Mouse (Mus musculus): ENCODE measurements at regions not wholly inside any gene's neighbourhood (a gene's known extent, or its start where the extent isn't known, plus 50 kb on each side); places are given as distances from the start of the nearest gene placed in this dataset.

- 10% methylated on average over 19 of the region's 19 CpGs for WGBS
- ATAC-seq (ENCODE audit: low read depth), result no peak
- H3K36me3 ChIP-seq, result no peaks in the 10 kb centered on the region
Measured at GRCm38 (mm10) chr12:9253306-9254074, 223.7 kb downstream of the Ttc32 start.

GRCm38 (mm10) chr12:9254301-9254860 is 224.6 kb downstream of the Ttc32 start:
- no peaks in the 10 kb centered on the region for H3K27me3 ChIP-seq
- no peaks in the 10 kb centered on the region for H3K9me3 ChIP-seq
- H3K36me3 ChIP-seq, result no peaks in the 10 kb centered on the region
- H3K27ac ChIP-seq (replicated peaks), result no peak overlapping the region
- 27% methylated on average over 6 of the region's 6 CpGs for WGBS
- H3K4me2 ChIP-seq, result 0 out of 2 replicates have a peak overlapping the region, but pooled peaks have one; percentile 32
- no peak overlapping the region for H3K9ac ChIP-seq
- H3K4me3 ChIP-seq, result no peak overlapping the region
- ATAC-seq (ENCODE audit: low read depth), result no peak
- H3K4me1 ChIP-seq (replicated peaks), result peaks cover 15% of the 10 kb centered on the region

More at GRCm38 (mm10) chr12:9253306-9254074, 223.7 kb downstream of the Ttc32 start:
- Histone ChIP-seq H3K9ac (0 out of 2 replicates have a peak overlapping the region, but pooled peaks have one; percentile 17), H3K4me1 (replicated peaks) (peaks cover 15% of the 10 kb centered on the region), H3K27me3 (no peaks in the 10 kb centered on the region), H3K27ac (replicated peaks) (no peak overlapping the region; the same call in 1 of the 2 replicates), H3K9me3 (no peaks in the 10 kb centered on the region), H3K4me3 (no peak overlapping the region), H3K4me2 (peak overlapping the region; percentile 32)

GRCm38 (mm10) chr12:9255661-9256486 is 226.1 kb downstream of the Ttc32 start:
- Histone ChIP-seq H3K4me3 (no peak overlapping the region), H3K9ac (no peak overlapping the region), H3K27ac (replicated peaks) (no peak overlapping the region), H3K9me3 (no peaks in the 10 kb centered on the region), H3K4me1 (replicated peaks) (peaks cover 15% of the 10 kb centered on the region), H3K4me2 (no peak overlapping the region), H3K27me3 (no peaks in the 10 kb centered on the region), H3K36me3 (no peaks in the 10 kb centered on the region)
- ATAC-seq (ENCODE audit: low read depth), result no peak
- 59% methylated on average over 10 of the region's 10 CpGs for WGBS

- H3K36me3 ChIP-seq, result no peaks in the 10 kb centered on the region
- ATAC-seq (ENCODE audit: low read depth), result no peak
- peaks cover 15% of the 10 kb centered on the region for H3K4me1 ChIP-seq (replicated peaks)
- no peak overlapping the region for H3K4me2 ChIP-seq
- H3K27me3 ChIP-seq, result no peaks in the 10 kb centered on the region
- H3K27ac ChIP-seq (replicated peaks), result no peak overlapping the region
- H3K4me3 ChIP-seq, result no peak overlapping the region
- H3K9ac ChIP-seq, result no peak overlapping the region
- no peaks in the 10 kb centered on the region for H3K9me3 ChIP-seq
Measured at GRCm38 (mm10) chr12:9256487-9256820, 226.7 kb downstream of the Ttc32 start.

GRCm38 (mm10) chr12:9258221-9258620 is 228.4 kb downstream of the Ttc32 start:
- Histone ChIP-seq H3K27me3 (no peaks in the 10 kb centered on the region), H3K27ac (replicated peaks) (no peak overlapping the region), H3K4me3 (no peak overlapping the region), H3K9me3 (no peaks in the 10 kb centered on the region), H3K4me2 (no peak overlapping the region), H3K36me3 (no peaks in the 10 kb centered on the region), H3K9ac (no peak overlapping the region), H3K4me1 (replicated peaks) (peaks cover 13% of the 10 kb centered on the region)
- ATAC-seq (ENCODE audit: low read depth), result peak; percentile 48
- WGBS, result 15% methylated on average over 1 of the region's 1 CpGs

- Histone ChIP-seq H3K36me3 (no peaks in the 10 kb centered on the region), H3K27ac (replicated peaks) (no peak overlapping the region), H3K4me1 (replicated peaks) (no peaks in the 10 kb centered on the region; the same call in 1 of the 2 replicates), H3K9me3 (no peaks in the 10 kb centered on the region), H3K4me3 (no peak overlapping the region), H3K27me3 (no peaks in the 10 kb centered on the region), H3K9ac (no peak overlapping the region), H3K4me2 (no peak overlapping the region)
- ATAC-seq (ENCODE audit: low read depth), result no peak
- 22% methylated on average over 6 of the region's 6 CpGs for WGBS
Measured at GRCm38 (mm10) chr12:9261662-9262061, 231.9 kb downstream of the Ttc32 start.

GRCm38 (mm10) chr12:9266221-9266620 is 236.4 kb downstream of the Ttc32 start:
- no peak overlapping the region for H3K4me2 ChIP-seq
- H3K4me1 ChIP-seq (replicated peaks), result no peaks in the 10 kb centered on the region
- no peaks in the 10 kb centered on the region for H3K9me3 ChIP-seq
- no peaks in the 10 kb centered on the region for H3K36me3 ChIP-seq
- 77% methylated on average over 4 of the region's 4 CpGs for WGBS
- no peak overlapping the region for H3K4me3 ChIP-seq
- ATAC-seq (ENCODE audit: low read depth), result no peak
- H3K27ac ChIP-seq (replicated peaks), result no peak overlapping the region
- no peak overlapping the region for H3K9ac ChIP-seq
- H3K27me3 ChIP-seq, result no peaks in the 10 kb centered on the region

- Histone ChIP-seq H3K4me3 (no peak overlapping the region), H3K9ac (no peak overlapping the region), H3K27ac (replicated peaks) (no peak overlapping the region), H3K36me3 (no peaks in the 10 kb centered on the region), H3K9me3 (no peaks in the 10 kb centered on the region), H3K4me1 (replicated peaks) (no peaks in the 10 kb centered on the region), H3K4me2 (no peak overlapping the region), H3K27me3 (no peaks in the 10 kb centered on the region)
- WGBS, result 88% methylated on average over 2 of the region's 2 CpGs
- ATAC-seq (ENCODE audit: low read depth), result no peak
Measured at GRCm38 (mm10) chr12:9271484-9271883, 241.7 kb downstream of the Ttc32 start.

- Histone ChIP-seq H3K36me3 (no peaks in the 10 kb centered on the region), H3K27me3 (no peaks in the 10 kb centered on the region), H3K9me3 (no peaks in the 10 kb centered on the region), H3K4me2 (no peak overlapping the region), H3K9ac (no peak overlapping the region), H3K4me1 (replicated peaks) (no peaks in the 10 kb centered on the region), H3K4me3 (no peak overlapping the region), H3K27ac (replicated peaks) (no peak overlapping the region)
- ATAC-seq (ENCODE audit: low read depth), result no peak
- 50% methylated on average over 1 of the region's 1 CpGs for WGBS
Measured at GRCm38 (mm10) chr12:9274181-9274580, 244.4 kb downstream of the Ttc32 start.

GRCm38 (mm10) chr12:9275697-9276096 is 245.9 kb downstream of the Ttc32 start:
- H3K36me3 ChIP-seq, result no peaks in the 10 kb centered on the region
- peaks cover 5% of the 10 kb centered on the region; the same call in 1 of the 2 replicates for H3K4me1 ChIP-seq (replicated peaks)
- 82% methylated on average over 7 of the region's 7 CpGs for WGBS
- no peaks in the 10 kb centered on the region for H3K9me3 ChIP-seq
- H3K27ac ChIP-seq (replicated peaks), result no peak overlapping the region
- H3K9ac ChIP-seq, result no peak overlapping the region
- no peak overlapping the region for H3K4me3 ChIP-seq
- no peaks in the 10 kb centered on the region for H3K27me3 ChIP-seq
- no peak overlapping the region for H3K4me2 ChIP-seq
- ATAC-seq (ENCODE audit: low read depth), result no peak

GRCm38 (mm10) chr12:9278735-9279134 is 248.9 kb downstream of the Ttc32 start:
- peaks cover 5% of the 10 kb centered on the region; the same call in 1 of the 2 replicates for H3K4me1 ChIP-seq (replicated peaks)
- no peak for ATAC-seq (ENCODE audit: low read depth)
- H3K9ac ChIP-seq, result no peak overlapping the region
- H3K4me3 ChIP-seq, result no peak overlapping the region
- WGBS, result 17% methylated on average over 5 of the region's 5 CpGs
- no peak overlapping the region for H3K27ac ChIP-seq (replicated peaks)
- H3K4me2 ChIP-seq, result no peak overlapping the region
- no peaks in the 10 kb centered on the region for H3K9me3 ChIP-seq
- no peaks in the 10 kb centered on the region for H3K27me3 ChIP-seq
- H3K36me3 ChIP-seq, result no peaks in the 10 kb centered on the region

GRCm38 (mm10) chr12:9279893-9280605 is 250.3 kb downstream of the Ttc32 start:
- no peak for ATAC-seq (ENCODE audit: low read depth)

More at GRCm38 (mm10) chr12:9279893-9280605, 250.3 kb downstream of the Ttc32 start:
- Histone ChIP-seq H3K27me3 (no peaks in the 10 kb centered on the region), H3K9ac (no peak overlapping the region), H3K4me2 (no peak overlapping the region), H3K9me3 (no peaks in the 10 kb centered on the region), H3K4me1 (replicated peaks) (peaks cover 5% of the 10 kb centered on the region; the same call in 1 of the 2 replicates), H3K4me3 (no peak overlapping the region), H3K36me3 (no peaks in the 10 kb centered on the region), H3K27ac (replicated peaks) (no peak overlapping the region)
- 50% methylated on average over 5 of the region's 5 CpGs for WGBS

Measured in neural tube, embryonic 13.5 days (tissue).